Mouse (Mus musculus) layer of hippocampus, postnatal 14 days (tissue): ENCODE measurements around the gene Hspb9. TPM values are rescaled to one million over a fixed set of nuclear protein-coding genes. Genes with fewer than 3 reads are reported as not detected.

Source experiments
- DNase-seq, 2 experiments: peaks; one replicate each; pipeline ENCODE4 v3.0.0; 2021 to 2022; ENCODE audit warnings: low spot score in 2 of 2, mixed read lengths in 1 of 2
- total RNA-seq, 2 experiments: library from RNA; stranded (reverse); gene quantifications; 2 replicates each; pipeline ENCODE4 v1.2.3; 2021

Gene Hspb9
- total RNA-seq, 2 experiments from 2014 or later, result not detected

GRCm38 (mm10) chr11:100728601-100729000 is 15.0 kb downstream of the Hspb9 start:
- DNase-seq, result no peak

DNA sequence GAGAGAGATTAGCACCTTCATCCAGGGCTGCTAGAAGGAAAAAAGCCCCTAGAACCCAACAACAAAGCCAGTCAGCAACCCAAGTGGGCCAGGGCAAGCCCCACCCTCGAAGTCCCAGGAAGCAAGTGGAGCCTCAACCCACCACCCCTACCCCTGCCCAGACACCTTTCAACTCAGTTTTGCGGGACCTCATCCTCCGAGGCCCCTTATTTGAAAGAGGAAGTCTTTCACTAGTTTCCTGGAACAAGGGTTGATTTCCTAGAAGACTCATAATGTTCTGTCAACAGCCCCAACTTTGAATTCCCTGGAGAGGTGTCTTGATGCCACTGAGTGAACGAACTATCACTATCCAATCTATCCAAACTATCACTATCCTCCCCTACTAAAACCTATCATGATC is 16.3 kb downstream of the Hspb9 start:
- no peak for DNase-seq

GRCm38 (mm10) chr11:100730477-100731205 is 17.0 kb downstream of the Hspb9 start:
- no peak for DNase-seq

DNA sequence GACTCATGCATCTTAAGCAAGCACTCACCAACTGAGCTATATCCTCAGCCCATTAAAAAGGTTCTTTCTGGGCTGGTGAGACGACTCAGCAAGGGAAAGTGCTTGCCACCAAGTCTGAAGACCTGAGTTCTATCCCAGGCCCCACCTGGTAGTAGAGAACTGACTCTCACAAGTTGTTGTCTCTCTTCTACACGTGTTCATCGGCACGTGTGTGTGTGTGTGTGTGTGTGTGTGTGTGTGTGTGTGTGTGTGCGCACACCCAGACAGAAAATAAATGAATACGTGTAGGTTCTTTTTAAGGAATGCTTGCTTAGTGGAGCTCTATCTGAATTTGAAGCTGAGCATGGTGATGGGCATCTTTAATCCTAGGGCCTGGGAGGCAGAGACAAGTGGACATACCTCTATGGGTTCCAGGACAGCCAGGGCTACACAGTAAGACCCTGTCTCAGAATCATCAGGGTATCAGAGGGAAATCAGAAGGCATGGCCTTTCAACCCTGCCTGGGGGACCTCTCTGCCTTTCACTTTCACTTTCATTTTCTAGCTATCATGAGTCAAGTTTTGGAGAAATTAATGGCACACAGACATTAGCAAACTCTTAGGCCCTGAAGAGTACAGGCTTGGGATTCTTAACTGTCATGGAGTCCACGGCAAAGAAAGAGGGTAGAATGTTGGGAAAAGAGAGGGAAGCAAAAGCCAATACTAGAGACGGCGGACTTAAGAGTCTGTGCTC is 21.6 kb downstream of the Hspb9 start:
- no peak for DNase-seq

DNA sequence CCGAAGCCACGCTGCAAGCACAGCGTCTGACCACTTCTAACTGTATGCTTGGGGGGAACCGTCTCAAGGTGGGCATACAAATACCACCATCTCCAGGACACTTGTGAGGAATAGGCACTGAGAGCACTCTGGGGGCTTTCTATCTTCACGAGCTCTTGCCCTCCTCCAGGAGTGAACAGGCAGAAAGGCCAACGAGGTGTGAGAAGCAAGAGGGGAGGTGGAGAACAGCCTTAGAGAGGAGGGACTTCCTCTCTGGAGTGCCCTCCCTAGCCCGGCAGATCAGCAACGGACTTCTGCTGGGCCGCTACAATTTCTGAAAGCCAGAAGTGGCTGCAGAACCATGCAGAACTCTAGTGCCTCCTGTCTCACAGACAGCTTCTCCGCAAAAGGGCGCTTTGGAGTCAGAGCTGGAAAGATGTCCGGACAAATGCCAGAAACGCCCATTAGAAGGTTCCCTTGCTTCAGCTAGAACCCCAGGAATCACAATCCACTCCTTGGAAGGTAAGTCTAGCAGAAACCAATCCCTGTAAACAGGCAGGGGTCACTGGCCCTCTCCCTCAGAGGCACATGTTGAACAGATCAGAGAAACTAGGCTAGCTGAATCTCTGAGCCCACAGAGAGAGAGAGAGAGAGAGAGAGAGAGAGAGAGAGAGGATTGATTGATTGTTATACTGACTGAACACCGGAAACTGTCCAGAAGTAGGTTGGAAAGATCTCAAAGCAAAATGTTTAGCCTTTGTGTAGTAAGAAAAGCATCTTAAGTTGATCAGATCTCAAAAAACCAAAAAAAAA is 22.5 kb downstream of the Hspb9 start:
- no peak for DNase-seq

- no peak for DNase-seq
Measured at GRCm38 (mm10) chr11:100736746-100737080, 23.1 kb downstream of the Hspb9 start.

DNA sequence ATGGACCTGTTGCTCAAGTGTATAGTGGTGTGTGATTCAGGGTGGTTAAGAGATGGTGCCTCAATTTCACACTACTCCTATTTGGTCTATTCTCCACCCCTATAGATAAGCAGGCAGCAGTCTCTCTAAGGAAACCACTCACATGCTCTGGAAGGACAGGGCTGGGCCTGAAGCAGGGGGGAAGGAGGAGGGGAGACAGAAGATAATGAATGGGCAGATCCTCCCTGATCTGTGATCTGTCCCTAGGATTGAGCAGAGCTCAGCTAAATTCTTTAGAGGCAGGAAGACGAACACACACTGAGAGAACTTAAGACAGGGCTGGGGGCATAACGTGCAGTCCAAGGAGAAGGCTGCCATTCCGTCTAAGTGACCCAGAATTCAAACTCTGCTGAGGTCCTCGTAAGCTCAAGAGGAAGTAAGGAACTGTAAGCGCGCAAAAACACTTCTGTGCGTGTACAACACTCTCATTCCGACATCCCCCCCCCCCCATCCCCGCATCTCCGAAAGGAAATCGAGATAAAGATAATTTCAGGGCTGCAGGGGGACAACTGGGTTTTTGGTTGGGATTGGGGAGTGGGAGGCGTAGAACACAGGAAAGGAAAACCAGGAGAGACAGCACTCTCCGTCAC is 23.6 kb downstream of the Hspb9 start:
- DNase-seq, result no peak

DNA sequence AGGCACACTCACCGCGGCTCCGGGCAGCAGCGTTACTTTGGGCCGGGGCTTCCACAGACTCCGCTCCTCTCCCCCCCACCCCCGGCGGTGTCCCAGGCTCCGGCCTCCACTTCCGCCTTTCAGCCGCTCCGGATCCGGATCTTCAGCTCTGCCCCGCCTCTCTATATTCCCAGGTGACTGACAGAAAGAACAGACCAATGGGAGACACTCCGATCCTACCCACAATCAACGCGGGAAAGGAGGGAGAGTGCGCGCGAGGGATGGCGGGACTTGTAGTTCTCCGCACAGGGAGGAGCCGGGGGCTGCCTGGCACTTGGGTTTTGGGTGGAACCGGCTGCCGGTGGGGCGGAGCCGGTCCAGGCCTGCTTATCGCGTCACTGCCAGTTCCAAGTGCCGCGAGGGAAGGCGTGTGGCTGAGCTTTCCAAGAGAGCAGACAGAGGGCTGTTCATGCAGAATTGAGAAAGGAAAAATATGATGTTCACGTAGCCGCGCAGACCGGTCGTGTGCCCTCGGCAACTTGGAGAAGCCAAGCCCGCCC is 24.5 kb downstream of the Hspb9 start, which contains the start of gene Rab5c:
Rab5c (minus strand) TSS at position 150 of the 539 bp plus-strand sequence.
- DNase-seq, result peak; percentile 97 to 99

DNA sequence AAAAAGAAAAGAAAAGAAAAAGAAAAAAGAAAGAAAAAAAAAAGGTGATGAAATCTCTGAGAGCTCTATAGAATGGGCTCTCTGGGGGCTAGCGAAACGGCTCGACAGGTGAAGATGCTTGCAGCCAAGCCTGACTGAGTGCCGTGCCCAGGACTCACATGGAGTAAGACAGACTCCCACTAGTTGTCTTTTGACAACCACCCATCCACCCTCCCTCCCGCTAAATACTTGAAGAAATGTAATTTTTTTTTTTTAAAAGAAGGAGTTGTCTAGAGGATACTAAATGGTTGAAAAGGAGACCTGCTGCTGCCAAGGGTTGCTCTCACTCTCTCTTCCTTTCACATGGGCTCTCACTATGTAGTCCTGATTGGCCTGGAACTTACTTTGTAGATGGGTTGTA is 25.1 kb downstream of the Hspb9 start:
- DNase-seq, result no peak

DNA sequence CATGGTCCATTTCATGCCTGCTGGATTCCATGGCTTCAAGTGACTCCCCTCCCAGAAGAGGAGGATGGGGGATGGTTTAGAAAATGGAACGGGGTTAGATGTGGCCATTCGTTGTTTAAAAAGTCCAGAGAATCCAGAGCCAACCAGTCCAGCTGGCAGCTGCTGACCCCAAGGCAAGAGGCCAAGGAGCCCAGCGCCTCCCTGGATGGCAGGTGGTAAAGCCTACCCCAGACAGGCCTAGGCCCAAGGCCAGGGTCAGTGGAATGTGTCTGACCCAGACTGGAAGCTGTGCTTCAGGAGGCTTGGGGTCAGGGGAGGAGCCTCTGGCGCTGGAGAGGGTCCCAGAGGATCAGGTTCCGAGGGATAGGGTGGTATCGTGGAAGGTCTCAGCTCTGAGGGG is 27.7 kb downstream of the Hspb9 start:
- no peak for DNase-seq

- DNase-seq, result no peak
Measured at GRCm38 (mm10) chr11:100745085-100745484, 31.4 kb downstream of the Hspb9 start.

DNA sequence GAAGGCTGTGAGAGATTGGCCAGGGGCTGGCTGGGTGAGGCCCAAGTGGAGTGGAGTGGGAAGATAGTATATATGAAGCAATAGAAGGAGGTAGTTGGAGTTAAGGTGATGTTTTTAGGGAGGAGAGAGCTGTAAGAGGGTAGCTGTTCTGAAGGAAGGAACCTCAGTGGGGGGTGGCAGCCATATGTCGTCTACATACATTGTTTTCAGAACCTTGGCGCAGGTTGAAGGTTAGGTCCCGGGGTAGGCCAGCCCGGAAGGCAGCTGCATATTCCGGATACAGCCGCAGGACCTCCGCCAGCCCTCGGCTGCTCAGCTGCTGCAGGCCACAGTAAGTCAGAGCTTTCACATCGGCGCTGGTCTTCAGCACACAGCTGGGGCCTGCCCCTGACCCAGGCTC is 32.9 kb downstream of the Hspb9 start:
- DNase-seq, result no peak

DNA sequence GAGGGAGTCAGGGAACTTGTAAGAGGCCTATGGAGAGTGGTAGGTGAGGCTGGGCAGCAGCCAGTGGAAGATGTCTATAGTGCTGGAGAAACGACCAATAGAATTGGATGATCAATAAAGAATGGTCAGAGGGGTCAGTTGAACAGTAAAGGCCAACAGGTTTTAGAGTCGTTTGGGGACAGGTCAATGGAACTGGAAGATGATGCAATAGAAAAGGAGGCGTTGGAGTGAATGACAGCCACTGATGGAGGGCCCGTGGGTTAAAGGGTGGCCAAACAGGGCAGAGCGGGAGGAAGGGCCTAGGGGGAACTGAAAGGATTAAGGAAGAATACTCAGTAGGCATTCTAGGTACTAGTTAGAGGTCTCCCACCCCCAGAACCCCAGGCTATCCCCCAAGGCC is 33.5 kb downstream of the Hspb9 start:
- DNase-seq, result no peak

DNA sequence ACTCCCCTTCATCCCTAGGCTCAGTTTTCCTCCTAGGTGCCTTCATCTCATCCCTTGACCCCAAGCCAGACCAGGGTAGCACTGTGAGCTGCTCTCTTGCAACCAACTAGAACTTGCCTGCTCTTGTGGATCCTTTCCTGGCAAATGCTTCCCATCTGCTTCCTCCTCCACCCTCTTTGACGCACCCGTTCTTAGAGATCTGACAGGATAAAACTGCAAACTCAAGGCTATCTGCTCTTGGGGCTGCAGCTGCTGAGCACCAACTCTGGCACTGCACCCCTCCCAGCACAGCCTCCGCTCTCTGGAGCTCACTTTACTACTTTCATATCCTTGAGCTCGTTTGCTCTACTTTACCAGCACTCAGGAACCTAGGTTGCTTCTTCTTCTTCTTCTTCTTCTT is 35.0 kb downstream of the Hspb9 start:
- DNase-seq, result no peak

DNA sequence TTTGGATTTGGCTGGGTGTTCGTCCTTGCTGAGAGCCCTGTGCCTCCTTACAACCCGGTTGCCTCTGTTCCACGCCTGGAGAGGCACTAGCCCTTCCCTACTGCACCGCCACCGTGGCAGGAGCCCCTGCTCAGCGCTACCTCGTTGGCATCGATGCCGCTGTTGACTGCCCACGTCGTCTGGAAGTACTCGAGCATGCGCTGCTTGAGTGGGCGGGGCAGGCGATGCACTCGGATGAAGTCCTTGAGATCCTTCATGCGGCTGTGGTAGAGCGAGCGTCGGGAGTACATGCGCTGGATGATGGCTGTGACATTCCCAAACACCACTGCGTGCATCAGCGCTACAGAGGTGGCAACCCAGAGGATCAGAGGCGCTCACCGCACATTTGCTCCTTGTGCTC is 35.8 kb downstream of the Hspb9 start:
- no peak for DNase-seq

DNA sequence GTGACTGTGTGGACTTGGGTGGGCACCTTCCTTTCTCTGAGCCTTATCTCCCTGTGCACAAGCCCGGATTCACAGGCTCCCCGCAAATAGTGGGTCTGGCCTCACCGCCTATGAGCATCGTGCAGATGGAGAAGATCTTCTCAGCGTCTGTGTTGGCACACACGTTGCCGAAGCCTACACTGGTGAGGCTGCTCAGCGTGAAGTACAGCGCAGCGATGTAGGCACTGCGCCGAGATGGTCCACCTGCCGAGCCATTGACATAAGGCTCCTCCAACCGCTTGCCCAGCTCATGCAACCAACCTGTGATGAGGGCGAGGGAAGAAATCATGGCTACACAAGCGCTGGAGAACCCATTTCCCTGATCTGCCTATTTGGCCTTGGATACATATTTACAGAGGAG is 36.5 kb downstream of the Hspb9 start:
- no peak for DNase-seq

DNA sequence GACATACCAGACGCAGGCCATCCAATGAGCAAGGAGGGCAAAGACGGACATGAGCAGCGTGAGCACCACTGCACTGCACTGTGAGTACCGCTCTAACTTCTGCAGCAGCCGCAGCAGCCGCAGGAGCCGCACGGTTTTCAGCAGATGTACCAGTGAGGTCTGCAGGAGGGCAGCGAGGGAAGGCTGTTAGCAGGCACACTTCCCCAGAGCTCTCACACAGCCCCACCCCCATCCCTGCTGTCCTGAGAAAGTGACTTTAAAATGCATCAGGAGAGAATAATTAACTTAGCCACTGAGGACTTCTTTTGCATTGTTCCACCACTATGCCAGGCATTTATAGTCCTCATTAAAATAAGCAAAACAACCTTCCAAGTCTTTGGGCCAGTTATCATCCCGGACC is 38.6 kb downstream of the Hspb9 start:
- no peak for DNase-seq

DNA sequence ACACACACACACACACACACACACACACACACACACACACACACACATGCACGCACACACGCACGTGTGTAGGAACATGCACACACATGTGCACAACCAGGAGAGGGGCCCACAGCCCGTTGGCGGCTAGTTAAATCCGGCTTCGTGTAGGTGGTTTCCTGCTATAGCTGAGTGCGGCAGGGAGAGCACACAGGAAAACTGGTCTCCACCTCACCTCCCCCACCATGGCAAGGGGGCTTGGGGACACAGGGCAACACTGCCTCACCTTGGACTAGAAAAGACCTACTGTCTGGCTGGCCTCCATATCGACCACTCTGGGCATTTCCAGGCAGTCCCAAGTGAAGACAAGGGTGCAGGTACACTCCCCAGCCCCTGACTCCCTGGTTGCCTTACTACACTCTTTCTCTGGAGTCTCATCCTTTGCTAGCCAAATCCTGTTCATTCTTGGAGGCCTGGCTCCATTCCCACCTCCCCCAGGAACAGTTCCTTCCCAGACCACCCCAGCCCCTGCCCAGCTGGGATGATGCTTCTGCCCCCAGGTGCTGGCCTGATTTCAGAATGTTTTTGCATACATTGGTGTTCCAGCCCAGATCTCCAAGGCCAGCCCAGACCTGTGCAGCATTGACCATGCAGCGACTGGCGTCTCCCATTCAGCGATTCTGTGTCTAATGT is 40.5 kb downstream of the Hspb9 start:
- no peak for DNase-seq

GRCm38 (mm10) chr11:100754693-100755057 is 41.0 kb downstream of the Hspb9 start:
- no peak for DNase-seq

DNA sequence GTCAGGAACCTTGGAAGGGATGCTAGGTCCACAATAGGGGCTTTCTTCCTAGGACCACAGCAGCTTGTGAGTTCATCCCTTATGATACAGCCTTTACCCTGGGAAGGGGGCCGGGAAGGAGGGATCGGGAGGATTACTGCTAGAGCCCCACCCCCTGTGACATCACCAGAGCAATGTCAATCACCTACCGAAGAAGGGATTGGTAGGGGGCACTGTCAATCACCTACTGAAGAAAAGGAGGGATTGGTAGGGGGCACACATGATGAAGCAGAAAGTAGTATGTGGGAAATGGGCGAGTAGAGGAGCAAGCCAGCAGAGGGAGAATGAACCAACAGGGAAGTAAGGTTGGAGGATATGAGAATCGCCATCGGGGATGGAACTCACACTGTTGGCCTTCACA is 42.8 kb downstream of the Hspb9 start:
- no peak for DNase-seq

DNA sequence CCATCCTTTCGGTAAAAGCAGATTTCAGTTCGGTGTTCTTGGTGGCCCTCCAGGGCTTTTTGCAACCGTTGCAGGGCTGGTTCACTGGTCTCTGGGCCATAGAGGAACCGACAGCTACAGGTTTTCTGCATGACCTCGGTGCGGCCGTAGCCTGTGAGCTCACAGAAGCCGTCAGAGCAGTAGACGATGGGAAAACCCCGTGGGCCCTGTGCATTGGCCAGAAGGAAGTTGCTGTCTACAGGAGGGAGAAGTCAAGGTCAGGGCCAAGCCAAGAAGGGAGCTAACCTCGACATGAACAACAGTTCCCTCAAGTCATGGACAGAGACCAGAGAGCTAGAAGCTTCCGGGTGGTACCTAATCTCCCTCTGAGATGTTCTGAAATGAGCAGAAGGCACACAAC is 43.9 kb downstream of the Hspb9 start:
- no peak for DNase-seq
